Mouse (Mus musculus) heart, adult 10 weeks (tissue): ENCODE measurements around the gene Klhl13. TPM values are rescaled to one million over a fixed set of nuclear protein-coding genes. Genes with fewer than 3 reads are reported as not detected.

Experiments used
- polyA plus RNA-seq: library from polyadenylated mRNA; stranded (reverse); fragments of 350-450 nt; fragmentation: Illumina TruSeq; extraction: RNeasy Lipid Tissue Mini Kit (QIAGEN cat#74804); gene quantifications from one replicate; pipeline ENCODE4 v1.2.3, GENCODE M21; 2014; ENCODE audit warnings: low read depth, low replicate concordance

Gene Klhl13
- 22.9 TPM for polyA plus RNA-seq

DNA sequence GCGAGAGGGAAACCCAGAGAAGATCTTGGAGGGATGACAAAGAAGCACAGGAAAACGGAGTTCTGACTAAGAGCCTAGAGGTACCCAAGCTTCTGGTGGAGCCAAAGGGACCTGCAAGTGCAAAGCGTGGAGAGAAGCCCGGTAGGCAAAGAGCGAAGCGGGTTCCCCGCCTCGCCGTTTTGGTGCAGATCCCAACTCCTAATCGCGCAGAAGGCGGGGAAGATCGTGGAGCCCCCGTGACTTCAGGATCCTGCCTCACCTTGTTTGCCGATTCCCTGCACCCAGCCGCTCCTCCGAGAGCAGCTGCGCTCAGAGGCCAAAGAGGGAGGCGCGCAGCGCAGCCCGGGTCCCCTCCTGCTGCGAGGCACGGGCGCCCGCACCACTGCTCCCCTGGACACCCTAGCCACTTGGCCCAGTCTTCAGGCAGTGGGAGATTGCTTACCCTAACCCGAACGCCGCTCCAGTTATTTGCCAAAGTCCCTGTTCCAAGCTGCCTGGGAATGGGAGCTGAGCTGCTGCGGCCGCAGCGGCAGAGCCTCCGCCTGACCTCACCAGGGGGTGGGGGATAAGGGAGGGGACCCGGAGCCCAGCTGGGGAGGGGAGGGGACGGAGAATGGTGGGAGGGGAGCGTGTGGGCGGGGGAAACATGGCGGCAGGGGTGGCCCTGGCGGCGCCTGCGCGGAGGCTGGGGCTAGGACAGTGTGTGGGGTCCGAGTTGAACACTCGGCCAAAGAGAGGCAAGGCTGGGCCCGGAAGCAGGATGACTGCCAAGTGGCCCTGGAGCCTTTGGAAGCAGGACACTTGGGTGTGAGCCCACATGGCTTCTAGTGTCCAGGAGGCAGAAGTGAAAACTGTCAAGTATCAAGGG lies at the start of gene Klhl13:
TSS of gene Klhl13 (minus strand) at position 569 of the 868 bp plus-strand sequence.

